Mouse (Mus musculus): ENCODE data around the gene Gm14744.

DNA sequence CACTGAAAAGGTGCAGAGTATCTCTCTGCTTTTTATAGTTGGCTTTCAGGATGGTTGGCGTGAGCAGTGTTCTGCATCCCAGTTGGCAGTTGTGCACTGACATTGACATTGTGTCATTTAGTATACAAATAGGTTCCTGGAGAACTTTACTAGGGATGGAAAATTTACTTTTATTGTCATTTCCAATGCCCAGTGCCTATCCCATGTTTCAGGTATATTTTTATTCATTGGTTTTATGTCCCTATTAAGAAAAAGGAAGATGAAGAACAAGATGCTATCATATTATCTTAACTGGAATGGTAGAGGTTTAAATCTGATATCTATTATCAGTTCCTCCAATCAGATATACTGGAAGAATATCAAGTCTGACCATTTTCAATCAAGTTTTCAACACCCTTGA lies 11.0 kb upstream of the Gm14744 start, which contains the start of gene Pbsn:
- no peak for TF ChIP-seq CTCF (IDR thresholded peaks at IDR 0.05; ENCODE audit: low read depth)
- no peak for TF ChIP-seq EP300 (optimal IDR thresholded peaks at IDR 0.05)

All from stomach, postnatal 0 days (tissue).